Mouse (Mus musculus) testis, adult 2 months (tissue): ENCODE data around the gene Clgn.

Experiments
- CTCF ChIP-seq: fragments of 200-500 bp; IDR thresholded peaks from 2 replicates; pipeline ENCODE4 v1.5.1; 2012; ENCODE audit warnings: low read depth, mild to moderate bottlenecking, inconsistent platforms, low read length, moderate library complexity; ENCODE audit not compliant: control insufficient read depth, insufficient read depth, insufficient replicate concordance
- POLR2A ChIP-seq: fragments of 200-500 bp; IDR thresholded peaks from 2 replicates; pipeline ENCODE4 v1.6.1; 2012; ENCODE audit warnings: low read depth, mild to moderate bottlenecking, inconsistent platforms, low read length, moderate library complexity; ENCODE audit not compliant: control insufficient read depth

DNA sequence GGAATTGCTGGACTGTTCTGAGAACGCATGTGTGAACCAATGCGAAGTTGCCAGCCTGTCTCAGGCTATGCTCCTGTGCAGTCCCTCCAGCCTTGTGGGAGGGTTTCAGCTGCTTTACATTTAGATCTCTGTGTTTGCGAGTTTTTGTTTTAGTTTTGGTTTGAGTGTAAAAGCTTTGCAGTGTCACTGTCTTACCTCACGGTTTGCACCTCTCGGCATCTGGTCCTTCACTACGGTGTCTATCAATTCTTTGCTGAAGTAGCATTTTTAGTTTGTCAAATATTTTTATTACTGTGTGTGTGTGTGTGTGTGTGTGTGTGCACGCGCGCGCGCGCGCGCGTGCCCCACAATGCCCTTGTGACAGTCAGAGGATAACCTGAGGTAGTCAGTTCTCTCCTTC, 27.2 kb downstream of the Clgn start:
- no peak for TF ChIP-seq POLR2A
- no peak for TF ChIP-seq CTCF
